Mouse (Mus musculus): ENCODE results near the gene Ssbp1.

DNA sequence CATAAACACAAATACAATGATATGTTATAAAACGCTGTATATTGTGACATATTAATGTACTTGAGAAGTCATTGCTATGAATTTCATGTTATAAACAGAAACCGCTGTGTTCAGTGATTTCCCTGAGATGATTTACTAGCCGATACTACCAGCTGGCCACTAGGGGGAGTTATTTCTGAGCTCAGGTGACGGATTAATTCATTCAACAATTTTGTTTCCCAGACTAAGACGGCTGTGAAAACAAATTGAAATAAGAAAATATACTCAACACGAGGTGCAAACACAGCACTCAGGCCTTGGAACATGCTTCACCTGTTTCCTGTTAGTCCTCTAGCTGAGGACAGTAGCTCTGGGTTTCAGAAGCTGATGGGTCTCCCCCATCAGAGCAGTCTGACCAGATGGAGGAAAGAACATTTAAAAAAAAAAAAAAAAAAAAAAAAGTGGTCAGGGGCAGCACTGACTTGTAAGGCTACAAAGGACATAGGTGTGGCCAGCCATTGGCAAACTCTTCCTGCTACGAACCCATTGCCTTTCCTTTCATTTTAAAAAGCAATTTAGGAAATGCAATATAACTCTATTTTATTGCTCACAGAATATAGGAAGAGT lies 16.6 kb upstream of the Ssbp1 start:
- no peak for TF ChIP-seq TAL1 (IDR thresholded peaks at IDR 0.05; ENCODE audit: low read length)
- no peak for TF ChIP-seq GATA1 (IDR thresholded peaks at IDR 0.05; ENCODE audit: low read length)
